Mouse (Mus musculus) stomach, postnatal 0 days (tissue): Measurements from ENCODE around the gene Efcab2.

Experiments
- CTCF ChIP-seq: IDR thresholded peaks from 2 replicates; pipeline ENCODE4 v1.5.1; 2016; ENCODE audit warnings: antibody characterized with exemption, low read depth, mild to moderate bottlenecking, moderate library complexity
- EP300 ChIP-seq: optimal IDR thresholded peaks from 2 replicates; pipeline ENCODE3; 2016; ENCODE audit warnings: antibody characterized with exemption

DNA sequence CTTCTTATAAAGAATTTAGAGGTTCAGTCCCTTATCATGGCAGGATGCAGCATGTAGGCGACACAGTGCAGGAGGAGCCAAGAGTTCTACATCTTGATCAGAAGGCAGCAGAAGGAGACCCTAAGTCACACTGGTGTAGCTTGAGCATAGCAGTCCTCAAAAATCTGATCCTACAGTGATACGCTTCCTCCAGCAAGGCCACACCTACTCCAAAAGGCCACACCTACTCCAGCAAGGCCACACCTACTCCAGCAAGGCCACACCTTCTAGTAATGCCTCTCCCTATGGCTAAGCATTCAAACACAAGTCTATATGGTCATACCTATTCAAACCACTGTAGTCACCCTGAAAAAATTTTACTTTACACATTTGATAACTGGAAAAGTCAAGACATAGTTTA is 29.8 kb upstream of the Efcab2 start:
- no peak for TF ChIP-seq CTCF
- no peak for TF ChIP-seq EP300
